Mouse (Mus musculus) embryonic facial prominence, embryonic 11.5 days (tissue): ENCODE measurements around the gene Upf3b. TPM values are rescaled to one million over a fixed set of nuclear protein-coding genes. Genes with fewer than 3 reads are reported as not detected.
A peak's percentile ranks its signal among the peaks of the same experiment; 100 is the strongest.

ENCODE experiments used
- ATAC-seq: fragments of 200-750 bp; cut with Nextera tagmentation; replicated peaks from 2 replicates; pipeline ENCODE4 v1.8.0; 2017; ENCODE audit warnings: low read depth; ENCODE audit not compliant: insufficient number of reproducible peaks, low FRiP score, low TSS enrichment
- DNase-seq: peaks from one replicate; pipeline ENCODE4 v3.0.0-alpha.2; 2015; ENCODE audit warnings: low spot score
- H3K27ac ChIP-seq: fragments of 300-500 bp; sonication (generic); replicated peaks from 2 replicates; pipeline ENCODE4 v1.5.1; 2014; ENCODE audit warnings: mild to moderate bottlenecking, low read depth, low read length, control low read depth
- H3K27me3 ChIP-seq: fragments of 300-500 bp; sonication (generic); 2 replicates; pipeline ENCODE4 v1.6.1; 2014; ENCODE audit warnings: mild to moderate bottlenecking, low read length, moderate library complexity, mixed read lengths; ENCODE audit not compliant: control insufficient read depth, insufficient read depth
- H3K36me3 ChIP-seq: fragments of 300-500 bp; sonication (generic); replicated peaks from 2 replicates; pipeline ENCODE4 v1.6.1; 2014; ENCODE audit warnings: low read depth, mild to moderate bottlenecking, low read length, moderate library complexity, mixed read lengths; ENCODE audit not compliant: control insufficient read depth, insufficient read depth
- H3K4me1 ChIP-seq: fragments of 300-500 bp; sonication (generic); 2 replicates; pipeline ENCODE4 v1.6.1; 2014; ENCODE audit warnings: low read length, mixed read lengths; ENCODE audit not compliant: control insufficient read depth, insufficient read depth
- H3K4me2 ChIP-seq: fragments of 300-500 bp; sonication (generic); 2 replicates; pipeline ENCODE4 v1.6.1; 2014; ENCODE audit warnings: low read depth, mild to moderate bottlenecking, control low read depth, low read length, moderate library complexity
- H3K4me3 ChIP-seq: fragments of 300-500 bp; sonication (generic); 2 replicates; pipeline ENCODE4 v1.5.1; 2014; ENCODE audit warnings: low read depth, low read length, control low read depth
- H3K9ac ChIP-seq: fragments of 300-500 bp; sonication (generic); replicated peaks from 2 replicates; pipeline ENCODE4 v1.6.1; 2014; ENCODE audit warnings: mild to moderate bottlenecking, control low read depth, low read length
- H3K9me3 ChIP-seq: fragments of 300-500 bp; sonication (generic); replicated peaks from 2 replicates; pipeline ENCODE4 v1.6.1; 2016; ENCODE audit warnings: mild to moderate bottlenecking, low read length, inconsistent platforms, mixed read lengths; ENCODE audit not compliant: control insufficient read depth
- WGBS: fragments of 180-500 bp; shearing (Covaris S2); extraction: QIAGEN DNeasy Blood & Tissue Kit; methylation state at CpG from one replicate; pipeline ENCODE4 v1.1.7; 2014; 5-methylcytosine and 5-hydroxymethylcytosine counted together
- polyA plus RNA-seq: library from polyadenylated mRNA; unstranded; fragments of >200 nt; fragmentation: Nextera tagmentation; extraction: Ambion mirVana; gene quantifications from 2 replicates; pipeline ENCODE4 v1.2.1, GENCODE M21; 2014

Gene Upf3b
- polyA plus RNA-seq, 1 experiment from 2014 or later, result 18.9 TPM

GRCm38 (mm10) chrX:37068766-37069165 lies 41.4 kb downstream of the Upf3b start:
- Histone ChIP-seq H3K27me3 (no peaks in the 10 kb centered on the region), H3K36me3 (no peaks in the 10 kb centered on the region), H3K9me3 (no peaks in the 10 kb centered on the region), H3K4me2 (no peak overlapping the region), H3K4me3 (no peak overlapping the region), H3K27ac (no peak overlapping the region), H3K4me1 (no peaks in the 10 kb centered on the region), H3K9ac (no peak overlapping the region)
- ATAC-seq, result no peak
- WGBS, result 89% methylated on average over 5 of the region's 5 CpGs
- no peak for DNase-seq

- Histone ChIP-seq H3K27ac (no peak overlapping the region), H3K4me3 (no peak overlapping the region), H3K9me3 (no peaks in the 10 kb centered on the region), H3K27me3 (no peaks in the 10 kb centered on the region), H3K9ac (no peak overlapping the region), H3K4me1 (no peaks in the 10 kb centered on the region), H3K36me3 (no peaks in the 10 kb centered on the region), H3K4me2 (no peak overlapping the region)
- ATAC-seq (no peak), DNase-seq (no peak)
- WGBS, result 84% methylated on average over 3 of the region's 3 CpGs
Measured at GRCm38 (mm10) chrX:37067299-37067698, 42.8 kb downstream of the Upf3b start.

- no peaks in the 10 kb centered on the region for H3K36me3 ChIP-seq
- H3K4me1 ChIP-seq, result no peaks in the 10 kb centered on the region
- no peak overlapping the region for H3K4me2 ChIP-seq
- H3K27me3 ChIP-seq, result no peaks in the 10 kb centered on the region
- no peak for DNase-seq
- H3K27ac ChIP-seq, result no peak overlapping the region
- H3K9ac ChIP-seq, result no peak overlapping the region
- H3K4me3 ChIP-seq, result no peak overlapping the region
- no peaks in the 10 kb centered on the region for H3K9me3 ChIP-seq
- ATAC-seq, result no peak
- WGBS, result 78% methylated on average over 9 of the region's 9 CpGs
Measured at GRCm38 (mm10) chrX:37063902-37064301, 46.2 kb downstream of the Upf3b start.

GRCm38 (mm10) chrX:37048890-37049823 lies 61.0 kb downstream of the Upf3b start:
- Histone ChIP-seq H3K36me3 (no peaks in the 10 kb centered on the region), H3K27me3 (peaks cover 28% of the 10 kb centered on the region), H3K9ac (no peak overlapping the region), H3K4me3 (peak overlapping the region; percentile 21), H3K27ac (no peak overlapping the region), H3K4me1 (peaks cover 3% of the 10 kb centered on the region; the same call in 1 of the 2 replicates), H3K9me3 (no peaks in the 10 kb centered on the region), H3K4me2 (peak overlapping the region; percentile 46)
- 14% methylated on average over 67 of the region's 70 CpGs for WGBS
- DNase-seq (no peak), ATAC-seq (no peak)

DNA sequence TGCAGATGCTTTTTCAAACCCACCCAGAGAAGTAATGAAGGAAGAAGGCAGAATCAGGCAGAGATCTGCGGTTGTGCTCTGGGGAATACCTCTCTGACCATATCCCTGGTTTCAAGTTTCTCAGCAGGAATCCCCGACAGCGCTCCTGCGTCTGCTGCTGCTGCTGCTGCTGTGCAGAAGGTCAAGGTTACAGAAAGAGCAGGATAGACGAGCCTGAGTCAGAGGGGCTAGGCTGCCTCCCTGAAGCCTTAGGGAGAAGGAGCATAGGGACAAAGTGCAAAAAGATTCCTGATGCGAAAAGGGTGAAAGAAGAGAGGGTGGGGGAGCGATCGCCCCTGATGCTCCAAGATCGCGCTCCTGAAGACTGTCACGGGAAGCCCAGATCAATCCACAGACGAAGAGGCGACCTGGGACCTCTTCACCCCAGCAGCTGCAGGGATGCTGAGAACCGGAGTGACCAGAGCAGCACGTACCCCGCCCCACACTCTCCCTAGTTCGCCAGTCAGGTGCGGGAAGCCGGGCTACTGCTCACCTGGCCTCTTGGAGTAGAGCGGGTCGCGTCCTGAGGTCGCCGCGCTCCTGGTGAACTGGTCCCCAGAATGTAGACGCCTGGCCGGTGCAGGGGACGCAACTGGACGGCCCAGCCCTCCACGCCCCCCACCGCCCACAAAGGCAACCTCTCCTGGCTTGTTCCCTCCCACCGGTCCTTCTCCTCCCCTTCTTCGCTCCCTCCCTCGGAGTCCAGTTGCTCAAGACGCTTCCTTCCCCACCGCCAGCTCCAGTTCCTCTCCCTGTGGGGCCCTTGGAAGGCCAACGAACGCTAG lies 61.8 kb downstream of the Upf3b start, which contains the start of gene Sowahd:
TSS of gene Sowahd (plus strand) at position 780 of the 824 bp plus-strand sequence.
- Histone ChIP-seq H3K9me3 (no peaks in the 10 kb centered on the region), H3K4me3 (peak within 1 kb of the TSS; percentile 21), H3K27ac (no peak within 1 kb of the TSS), H3K4me2 (peak within 1 kb of the TSS; percentile 46), H3K36me3 (no peaks in the 10 kb centered on the region), H3K9ac (no peak within 1 kb of the TSS), H3K27me3 (peaks cover 28% of the 10 kb centered on the region), H3K4me1 (peaks cover 3% of the 10 kb centered on the region; the same call in 1 of the 2 replicates)
- DNase-seq (no peak), ATAC-seq (no peak)
- WGBS, result 12% methylated on average over 36 of the region's 38 CpGs

- Histone ChIP-seq H3K9ac (no peak overlapping the region), H3K4me3 (no peak overlapping the region), H3K27ac (no peak overlapping the region), H3K4me2 (no peak overlapping the region), H3K4me1 (no peaks in the 10 kb centered on the region), H3K27me3 (peaks cover 6% of the 10 kb centered on the region), H3K36me3 (no peaks in the 10 kb centered on the region), H3K9me3 (no peaks in the 10 kb centered on the region)
- 19% methylated on average over 9 of the region's 9 CpGs for WGBS
- peak; percentile 61 for DNase-seq
- ATAC-seq, result no peak
Measured at GRCm38 (mm10) chrX:37042726-37043125, 67.4 kb downstream of the Upf3b start.
